Mouse (Mus musculus): Measurements from ENCODE around the gene Sdha.

DNA sequence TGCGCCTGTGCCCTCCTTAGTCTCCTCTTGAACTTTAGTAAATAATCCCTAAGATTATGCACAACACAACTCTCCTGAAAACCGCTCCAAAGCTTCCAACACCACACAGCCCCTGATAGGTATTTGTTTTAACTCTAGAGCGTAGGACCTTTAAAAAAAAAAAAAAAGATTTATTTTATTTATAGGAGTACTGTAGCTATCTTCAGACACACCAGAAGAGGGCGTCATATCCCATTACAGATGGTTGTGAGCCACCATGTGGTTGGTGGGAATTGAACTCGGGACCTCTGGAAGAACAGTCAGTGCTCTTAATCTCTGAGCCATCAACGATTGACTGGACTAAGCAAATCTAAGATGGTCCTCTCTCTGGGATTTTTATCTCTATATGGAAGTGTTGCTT is 39.6 kb upstream of the Sdha start:
- TF ChIP-seq CTCF (IDR thresholded peaks at IDR 0.05; ENCODE audit: extremely low read depth, insufficient read length, insufficient replicate concordance, low read depth, low read length) (no peak), POLR2A (IDR thresholded peaks at IDR 0.05; ENCODE audit: low read depth, low read length) (no peak)

Data from small intestine, adult 2 months (tissue).